Mouse (Mus musculus): ENCODE results near the gene Tcf3. TPM values are rescaled to one million over a fixed set of nuclear protein-coding genes. Genes with fewer than 3 reads are reported as not detected.

Gene Tcf3
- 96.9 TPM for polyA plus RNA-seq (2021)

DNA sequence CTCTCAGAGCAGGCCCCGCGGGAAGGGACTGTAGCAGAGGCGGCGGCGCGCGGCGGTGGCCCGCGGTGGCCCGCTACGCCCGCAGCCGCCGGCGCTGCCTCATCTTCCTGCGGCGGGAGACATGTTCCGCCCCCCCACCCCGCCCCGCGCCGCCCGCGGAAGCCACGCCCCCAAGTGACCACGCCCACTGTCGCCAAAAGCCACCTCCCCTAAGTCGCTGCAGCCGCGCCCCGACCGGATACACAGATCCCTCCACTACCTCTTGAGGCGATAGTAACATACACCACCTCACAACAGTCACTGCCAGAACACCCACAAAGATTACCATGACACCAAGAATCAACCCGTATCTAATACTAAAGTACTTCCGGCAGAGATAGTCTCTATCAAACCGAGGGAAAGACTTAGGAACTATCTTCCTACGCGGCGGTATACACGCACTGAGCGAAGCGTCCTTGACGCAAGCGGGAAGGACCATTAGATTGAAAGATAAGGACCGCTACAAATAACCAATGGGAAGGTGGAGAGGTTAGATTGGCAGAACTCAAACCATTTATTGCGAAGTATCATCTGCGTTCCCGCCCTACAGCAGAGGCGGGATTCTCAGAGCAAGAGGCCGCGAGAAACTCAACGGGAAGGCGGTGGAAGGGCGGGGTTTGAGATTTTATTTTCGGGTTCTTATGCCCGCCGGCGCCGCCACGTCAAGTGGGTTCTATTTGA lies at the start of gene Tcf3:
Tcf3 (minus strand) TSS at position 135 of the 720 bp plus-strand sequence.
- CTCF ChIA-PET, result no interaction called here
- POLR2A ChIA-PET, result no interaction called here
- in situ Hi-C loops (cut with MboI; ENCODE audit: low pct_unique_long_range_greater_than_20kb), result loop anchor here (25.0 kb wide), 1 partner anchor 254 kb away; the partner anchor contains the start of gene Mknk2

DNA sequence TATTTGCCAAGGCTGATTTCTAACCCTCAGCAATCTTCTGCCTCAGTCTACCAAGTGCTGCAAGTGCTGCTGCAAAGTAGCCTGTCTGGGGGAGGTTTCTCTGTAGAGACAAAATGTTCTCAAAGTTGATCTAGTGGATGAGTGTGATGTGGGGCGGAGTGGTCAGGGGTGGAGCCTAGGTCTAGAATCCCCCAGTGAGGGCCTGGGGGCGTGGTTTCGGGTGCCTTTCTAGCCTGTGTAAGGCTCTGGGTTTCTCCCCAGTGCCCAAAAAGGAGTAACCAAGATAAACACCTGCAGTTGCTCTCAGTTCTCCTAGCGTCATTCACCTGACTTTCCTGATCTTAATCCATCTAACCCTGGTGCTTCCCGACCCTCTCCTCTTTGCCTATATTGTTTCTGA lies 47.6 kb upstream of the Tcf3 start:
- DNase-seq (ENCODE audit: low read depth, low spot score), result no peak
- ChIA-PET CTCF (interaction anchor here (0.6 kb wide), 1 partner anchor 51 kb away, joined by 3 read pairs; no protein-coding TSS in a partner anchor), POLR2A (no interaction called here)
- in situ Hi-C loops (cut with MboI; ENCODE audit: low pct_unique_long_range_greater_than_20kb), result no loop called here
- ATAC-seq, result no peak
- peaks cover 13% of the 10 kb centered on the region for H3K27me3 ChIP-seq
- TF ChIP-seq CTCF (IDR thresholded peaks at IDR 0.05), result no peak

More for the DNA sequence above, at the start of gene Tcf3:
- ATAC-seq, result peak; percentile 82
- no peak for TF ChIP-seq CTCF (IDR thresholded peaks at IDR 0.05)
- DNase-seq (ENCODE audit: low read depth, low spot score), result peak; percentile 99
- H3K27me3 ChIP-seq, result no peaks in the 10 kb centered on the region

DNA sequence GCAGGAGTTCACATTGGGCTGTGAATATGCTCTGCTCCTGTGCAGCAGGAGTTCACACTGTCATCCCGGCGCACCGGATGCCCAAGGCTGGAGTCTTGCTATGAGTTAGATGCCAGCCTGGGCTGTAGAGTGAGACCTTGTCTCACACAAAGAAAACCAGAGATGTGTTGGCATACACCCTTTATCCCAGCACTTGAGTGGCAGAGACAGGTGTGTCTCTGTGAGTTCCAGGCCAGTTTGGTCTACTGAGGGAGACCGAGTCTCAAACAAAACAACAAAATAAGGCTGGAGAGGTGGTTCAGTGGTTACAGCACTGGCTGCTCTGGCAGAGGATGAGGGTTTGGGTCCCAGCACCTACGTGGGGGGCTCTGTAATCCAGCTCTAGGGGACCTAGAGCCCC lies 45.1 kb upstream of the Tcf3 start:
- POLR2A ChIA-PET, result no interaction called here
- ATAC-seq (no peak), DNase-seq (ENCODE audit: low read depth, low spot score) (no peak)
- TF ChIP-seq CTCF (IDR thresholded peaks at IDR 0.05), result no peak
- in situ Hi-C loops (cut with MboI; ENCODE audit: low pct_unique_long_range_greater_than_20kb), result no loop called here
- CTCF ChIA-PET, result no interaction called here
- H3K27me3 ChIP-seq, result peaks cover 9% of the 10 kb centered on the region

DNA sequence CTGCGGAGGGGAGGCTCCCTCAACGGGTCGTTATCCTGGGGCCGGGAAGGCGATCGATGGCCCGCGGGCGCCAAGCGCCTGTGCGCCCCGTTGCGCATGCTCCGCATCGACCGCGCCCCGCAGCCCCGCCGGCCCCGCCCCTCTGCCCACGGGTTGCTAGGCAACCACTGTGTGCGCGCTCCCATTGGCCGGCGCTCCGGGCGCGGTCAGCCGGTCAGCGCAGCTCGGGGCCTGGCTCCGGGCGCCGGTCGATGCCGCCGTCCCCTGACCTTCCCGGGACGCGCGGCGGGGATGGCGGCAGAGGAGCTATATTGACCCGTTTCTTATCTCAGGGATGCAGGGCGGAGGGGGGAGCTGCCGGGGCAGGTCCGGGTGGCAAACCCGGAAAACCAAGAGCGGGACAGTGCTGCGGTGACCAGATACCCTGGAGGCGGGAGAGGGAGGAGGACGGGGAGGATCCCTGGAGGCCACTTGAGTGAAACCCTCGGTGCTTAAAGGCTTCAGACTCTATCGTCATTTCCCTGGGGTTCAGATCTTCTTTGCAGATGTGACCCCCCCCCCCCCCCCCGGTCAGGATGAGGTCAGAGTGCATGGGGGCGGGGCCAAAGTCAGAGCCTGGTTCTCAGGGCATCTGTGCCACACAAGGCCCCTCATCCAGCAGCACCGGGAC lies 42.0 kb upstream of the Tcf3 start:
- in situ Hi-C loops (cut with MboI; ENCODE audit: low pct_unique_long_range_greater_than_20kb), result no loop called here
- H3K27me3 ChIP-seq, result no peaks in the 10 kb centered on the region
- CTCF ChIA-PET, result interaction anchor here (1.3 kb wide), 1 partner anchor 34 kb away, joined by 3 read pairs; no protein-coding TSS in a partner anchor
- POLR2A ChIA-PET, result interaction anchor here (1.5 to 2.4 kb wide), 4 partner anchors 10 to 18 kb away, joined by 3 to 8 read pairs (median 4); no protein-coding TSS in a partner anchor
- DNase-seq (ENCODE audit: low read depth, low spot score), result no peak
- TF ChIP-seq CTCF (IDR thresholded peaks at IDR 0.05), result no peak
- peak; percentile 68 for ATAC-seq

DNA sequence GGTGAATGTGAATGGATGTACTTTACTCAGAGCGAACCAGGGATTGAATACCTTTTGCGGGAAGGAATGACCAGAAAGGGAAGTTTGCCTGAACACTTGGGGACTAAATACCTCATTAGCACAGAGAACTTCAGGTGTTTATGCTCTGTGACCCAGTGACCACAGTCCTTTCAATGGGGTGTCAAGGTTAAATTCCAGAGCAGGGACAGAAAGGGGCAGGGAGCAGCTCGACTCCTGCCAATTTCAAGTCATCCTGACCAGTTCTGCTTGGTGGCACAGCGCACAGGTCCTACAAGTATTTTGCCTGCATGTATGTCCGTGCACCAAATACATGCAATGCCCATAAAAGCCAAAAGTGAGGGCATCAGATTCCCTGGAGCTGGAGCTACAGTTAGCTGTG lies 31.6 kb upstream of the Tcf3 start:
- no peak for ATAC-seq
- in situ Hi-C loops (cut with MboI; ENCODE audit: low pct_unique_long_range_greater_than_20kb), result no loop called here
- DNase-seq (ENCODE audit: low read depth, low spot score), result no peak
- ChIA-PET POLR2A (interaction anchor here (1.0 to 2.9 kb wide), 2 partner anchors 11 to 13 kb away, joined by 3 to 8 read pairs; no protein-coding TSS in a partner anchor), CTCF (interaction anchor here (0.7 to 1.1 kb wide), 2 partner anchors 21 to 41 kb away, joined by 3 read pairs; no protein-coding TSS in a partner anchor)
- H3K27me3 ChIP-seq, result no peaks in the 10 kb centered on the region
- no peak for TF ChIP-seq CTCF (IDR thresholded peaks at IDR 0.05)

DNA sequence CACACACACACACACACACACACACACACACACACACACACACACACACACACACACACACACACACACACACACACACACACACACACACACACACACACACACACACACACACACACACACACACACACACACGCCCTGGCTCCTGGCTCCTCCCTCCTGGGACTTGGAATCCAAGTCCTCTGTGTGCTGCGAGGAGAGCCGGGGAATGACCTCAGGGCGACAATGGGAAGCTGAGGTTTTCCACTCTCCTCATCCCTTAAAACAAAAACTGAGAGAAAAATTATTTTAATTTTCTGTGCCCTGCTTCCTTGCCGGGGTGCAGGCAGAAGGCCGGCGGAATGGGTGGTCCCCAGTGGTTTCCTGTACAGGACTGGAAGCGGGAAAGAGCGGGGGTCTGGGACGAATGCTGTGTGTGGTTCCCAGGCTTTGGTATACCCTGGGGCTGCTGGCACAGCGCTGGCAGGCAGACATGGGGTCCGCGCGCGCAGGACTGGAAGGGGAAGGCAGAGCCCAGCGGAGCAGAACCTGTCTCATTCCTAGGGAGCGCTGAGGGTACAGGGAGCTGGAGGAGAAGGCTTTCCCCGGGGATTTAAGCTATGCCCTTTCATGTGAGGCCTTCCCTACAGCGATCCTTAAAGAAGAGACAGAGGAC lies 31.1 kb upstream of the Tcf3 start:
- DNase-seq (ENCODE audit: low read depth, low spot score) (no peak), ATAC-seq (peak; percentile 40)
- POLR2A ChIA-PET, result interaction anchor here (1.0 to 2.9 kb wide), 2 partner anchors 12 kb away, joined by 3 to 8 read pairs; no protein-coding TSS in a partner anchor
- no peak for TF ChIP-seq CTCF (IDR thresholded peaks at IDR 0.05)
- CTCF ChIA-PET, result interaction anchor here (0.7 to 1.1 kb wide), 2 partner anchors 22 to 42 kb away, joined by 3 read pairs; no protein-coding TSS in a partner anchor
- H3K27me3 ChIP-seq, result no peaks in the 10 kb centered on the region
- in situ Hi-C loops (cut with MboI; ENCODE audit: low pct_unique_long_range_greater_than_20kb), result no loop called here

DNA sequence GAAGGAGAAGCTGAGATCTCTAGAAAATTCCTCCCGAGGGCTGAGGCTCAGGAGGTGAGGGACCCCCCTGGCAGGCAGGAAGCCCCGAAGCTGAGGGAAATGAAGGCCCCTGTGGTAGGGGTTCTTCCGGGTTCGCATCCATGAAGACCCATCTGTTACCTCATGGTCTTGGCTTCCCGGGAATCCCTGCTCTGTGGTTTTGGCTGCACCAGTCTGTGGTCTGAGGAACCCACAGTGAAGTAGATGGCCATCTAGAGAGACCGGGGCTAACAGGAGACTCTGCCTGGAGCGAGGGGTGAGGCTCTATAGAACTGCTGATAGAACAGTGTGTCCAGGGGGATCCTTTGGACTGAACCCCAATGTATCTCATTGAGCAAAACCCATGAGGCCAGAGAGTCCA lies 27.9 kb upstream of the Tcf3 start:
- ChIA-PET CTCF (interaction anchor here (1.4 kb wide), 1 partner anchor 83 kb away, joined by 3 read pairs; no protein-coding TSS in a partner anchor), POLR2A (interaction anchor here (0.6 to 1.1 kb wide), 3 partner anchors 10 to 1873 kb away, joined by 3 to 5 read pairs (median 3); no protein-coding TSS in a partner anchor)
- DNase-seq (ENCODE audit: low read depth, low spot score) (no peak), ATAC-seq (peak; percentile 33)
- TF ChIP-seq CTCF (IDR thresholded peaks at IDR 0.05), result no peak
- no peaks in the 10 kb centered on the region for H3K27me3 ChIP-seq
- in situ Hi-C loops (cut with MboI; ENCODE audit: low pct_unique_long_range_greater_than_20kb), result no loop called here

DNA sequence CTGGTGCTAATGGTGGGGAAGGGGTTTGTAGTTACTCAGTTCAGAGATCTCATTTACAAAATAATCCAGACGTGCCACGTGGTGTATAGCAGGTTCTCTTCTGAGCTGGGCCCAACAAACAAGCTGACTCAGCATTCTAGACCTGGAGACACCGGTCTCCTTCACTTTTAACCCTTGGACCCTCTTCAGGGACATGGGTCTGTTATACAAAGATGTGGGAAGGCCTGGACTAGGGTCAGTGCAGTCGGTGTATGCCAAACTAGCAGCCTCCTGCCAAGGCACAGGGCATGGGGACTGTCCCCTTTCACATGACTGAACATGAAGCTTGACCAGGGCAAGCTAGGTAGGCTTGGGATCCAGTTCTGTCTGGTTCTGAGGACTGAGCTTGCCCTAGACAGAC lies 26.9 kb upstream of the Tcf3 start:
- DNase-seq (ENCODE audit: low read depth, low spot score) (no peak), ATAC-seq (peak; percentile 13)
- ChIA-PET POLR2A (no interaction called here), CTCF (interaction anchor here (1.1 to 1.4 kb wide), 4 partner anchors 9 to 118 kb away, joined by 3 to 4 read pairs (median 4); no protein-coding TSS in a partner anchor)
- TF ChIP-seq CTCF (IDR thresholded peaks at IDR 0.05), result no peak
- H3K27me3 ChIP-seq, result no peaks in the 10 kb centered on the region
- in situ Hi-C loops (cut with MboI; ENCODE audit: low pct_unique_long_range_greater_than_20kb), result no loop called here

DNA sequence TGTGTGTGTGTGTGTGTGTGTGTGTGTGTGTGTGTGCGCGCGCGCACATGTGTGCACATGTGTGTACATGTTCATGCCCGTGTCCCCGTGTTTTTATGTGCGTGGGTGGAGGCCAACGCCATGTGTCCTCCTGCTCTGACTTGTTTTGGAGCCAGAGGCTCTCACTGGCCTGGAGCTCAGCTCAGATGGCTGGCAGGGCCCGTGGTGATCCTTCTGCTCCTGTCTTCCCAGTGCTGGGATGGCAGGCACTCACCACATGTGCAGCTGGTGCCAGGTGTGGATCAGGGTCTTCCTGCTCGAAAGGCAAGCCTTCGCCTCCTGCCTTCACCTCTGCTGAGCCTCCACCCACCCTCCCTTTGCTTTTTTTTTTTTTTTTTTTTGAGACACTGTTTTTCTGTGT lies 26.2 kb upstream of the Tcf3 start:
- POLR2A ChIA-PET, result no interaction called here
- CTCF ChIA-PET, result interaction anchor here (1.1 to 1.3 kb wide), 3 partner anchors 9 to 118 kb away, joined by 3 to 4 read pairs (median 4); no protein-coding TSS in a partner anchor
- no peaks in the 10 kb centered on the region for H3K27me3 ChIP-seq
- DNase-seq (ENCODE audit: low read depth, low spot score), result no peak
- no peak for TF ChIP-seq CTCF (IDR thresholded peaks at IDR 0.05)
- no peak for ATAC-seq
- in situ Hi-C loops (cut with MboI; ENCODE audit: low pct_unique_long_range_greater_than_20kb), result no loop called here

DNA sequence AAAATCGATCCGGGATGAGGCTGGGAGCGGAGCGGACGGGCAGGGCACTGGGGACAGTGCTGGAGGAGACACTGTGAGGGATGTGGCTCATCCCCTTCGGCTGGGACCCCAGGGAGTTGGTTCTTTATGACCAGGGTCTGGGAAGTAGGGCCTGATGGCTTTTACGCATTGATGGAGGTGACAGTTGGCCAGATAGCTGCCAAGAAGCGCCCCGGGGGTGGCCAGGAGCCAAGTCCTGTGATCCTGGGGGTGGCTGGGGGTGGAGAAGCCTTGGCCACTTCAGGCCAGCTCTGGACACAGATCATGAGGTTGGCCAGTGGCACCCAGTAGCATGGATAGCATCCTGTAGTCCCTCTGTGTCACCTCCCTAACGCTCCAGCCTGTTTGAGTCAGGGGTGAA lies 25.8 kb upstream of the Tcf3 start:
- ChIA-PET CTCF (interaction anchor here (1.1 kb wide), 1 partner anchor 10 kb away, joined by 4 read pairs; no protein-coding TSS in a partner anchor), POLR2A (no interaction called here)
- DNase-seq (ENCODE audit: low read depth, low spot score), result no peak
- in situ Hi-C loops (cut with MboI; ENCODE audit: low pct_unique_long_range_greater_than_20kb), result no loop called here
- no peak for ATAC-seq
- no peaks in the 10 kb centered on the region for H3K27me3 ChIP-seq
- TF ChIP-seq CTCF (IDR thresholded peaks at IDR 0.05), result no peak

Measured in Patski (cell line).